Mouse (Mus musculus): ENCODE data around the gene Ano2.

The Ano2 gene

DNA sequence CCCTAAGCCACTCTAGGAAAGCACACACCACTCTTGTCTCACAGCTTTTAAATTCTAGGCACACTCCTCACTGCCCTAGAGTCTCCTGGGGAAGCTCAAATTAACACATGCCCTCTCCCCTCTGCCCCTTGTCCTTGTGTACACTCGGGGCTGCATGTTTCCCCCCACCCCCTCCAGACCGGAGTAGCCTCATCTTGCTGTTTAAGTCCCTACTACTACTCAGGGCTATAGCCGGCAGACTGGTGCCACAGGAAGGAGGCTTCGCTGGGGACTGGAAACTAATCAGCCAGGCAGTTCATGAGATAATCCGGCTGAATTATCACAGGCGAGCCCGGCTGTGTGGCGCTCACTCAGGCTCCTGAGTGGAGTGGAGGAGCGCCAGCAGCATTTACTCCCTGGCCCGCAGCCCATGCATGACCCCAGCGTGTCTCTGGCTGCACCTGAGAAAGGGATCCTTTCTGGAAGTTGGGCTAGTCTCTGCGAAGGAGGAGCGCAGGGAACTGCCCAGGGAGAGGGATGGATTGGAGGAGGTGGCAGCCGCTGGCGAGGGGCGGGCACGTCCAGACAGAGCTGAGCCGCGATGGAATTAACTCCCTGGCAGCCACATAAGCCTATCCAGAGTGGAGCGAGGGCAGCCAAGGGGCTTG, at the start of gene Ano2:
Gene Ano2, plus strand, starts transcription at position 363 of the 647 bp plus-strand sequence.
- DNase-seq: peak in 1 of 2 experiments; percentile 4

DNA sequence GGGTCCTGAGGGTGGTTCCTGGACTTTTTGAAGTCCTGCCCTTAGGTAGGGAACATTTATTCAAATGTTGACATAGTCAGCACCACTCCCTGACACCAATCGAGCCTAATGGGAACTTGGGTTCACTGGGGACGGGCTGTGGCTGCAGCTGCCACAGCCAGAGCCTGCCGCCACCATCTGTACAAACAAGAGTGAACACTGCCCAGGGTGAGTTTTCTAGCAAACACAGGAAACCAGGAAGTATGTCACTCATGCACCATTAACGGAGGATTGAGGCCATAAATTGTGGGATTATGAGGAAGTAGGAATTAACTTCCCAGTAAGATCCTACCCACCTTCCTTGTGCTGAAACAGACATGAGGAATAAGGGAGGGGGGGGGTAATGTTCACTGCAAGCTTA, 49.7 kb upstream of the Ano2 start:
- no peak for DNase-seq

DNA sequence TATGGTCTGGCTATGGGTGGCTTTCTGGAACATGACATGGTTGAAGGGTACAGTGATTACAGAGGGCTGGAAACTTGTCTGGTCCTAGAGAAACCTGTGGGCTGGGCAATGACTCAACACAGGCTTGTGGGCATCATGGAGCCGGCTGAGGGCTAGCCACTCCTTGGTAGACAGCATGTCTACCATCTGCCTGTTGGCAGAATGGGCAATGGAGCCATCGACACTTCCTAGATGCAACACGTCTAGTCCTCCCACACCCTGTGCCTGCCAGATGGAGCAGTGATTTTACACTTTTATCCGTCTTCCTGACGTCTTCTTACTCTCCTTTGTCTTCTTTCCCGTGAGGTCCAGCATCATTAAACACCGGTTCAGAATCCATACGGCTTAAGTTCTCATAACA, 49.1 kb upstream of the Ano2 start:
- no peak for DNase-seq

DNA sequence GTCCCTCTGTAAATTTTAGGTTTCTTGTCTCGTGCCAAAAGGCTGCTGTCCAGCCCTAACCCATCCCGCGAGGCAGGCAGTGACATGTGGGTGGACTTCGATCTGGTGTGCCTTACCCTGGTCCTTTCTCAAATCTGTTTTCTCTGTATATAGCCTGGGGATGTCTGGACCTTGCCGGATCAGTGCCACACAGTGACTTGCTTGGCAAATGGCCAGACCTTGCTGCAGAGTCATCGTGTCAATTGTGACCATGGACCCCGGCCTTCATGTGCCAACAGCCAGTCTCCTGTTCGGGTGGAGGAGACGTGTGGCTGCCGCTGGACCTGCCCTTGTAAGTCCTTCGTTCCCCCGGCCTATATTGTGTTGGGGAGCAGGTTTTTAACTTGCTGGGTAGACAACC, 41.3 kb upstream of the Ano2 start:
- no peak for DNase-seq

DNA sequence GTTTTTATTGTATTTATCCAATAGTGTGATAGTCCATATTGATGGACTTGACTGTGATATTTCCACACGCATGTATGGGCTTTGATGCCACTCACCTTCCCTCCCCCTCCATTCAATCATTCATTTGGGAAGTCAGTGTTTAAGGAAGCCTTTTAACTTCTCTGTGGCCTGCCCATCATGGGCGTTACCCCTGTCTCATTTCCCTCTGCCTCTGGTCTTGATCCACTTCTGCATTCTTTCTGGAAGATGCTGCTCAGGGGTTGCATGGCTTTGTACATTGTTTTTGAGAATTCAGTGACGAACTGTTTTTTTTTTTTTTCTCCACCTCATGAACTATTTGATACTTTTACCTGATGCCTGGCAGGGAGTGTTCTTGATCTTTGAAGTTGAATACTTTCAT, 38.9 kb upstream of the Ano2 start:
- no peak for DNase-seq

DNA sequence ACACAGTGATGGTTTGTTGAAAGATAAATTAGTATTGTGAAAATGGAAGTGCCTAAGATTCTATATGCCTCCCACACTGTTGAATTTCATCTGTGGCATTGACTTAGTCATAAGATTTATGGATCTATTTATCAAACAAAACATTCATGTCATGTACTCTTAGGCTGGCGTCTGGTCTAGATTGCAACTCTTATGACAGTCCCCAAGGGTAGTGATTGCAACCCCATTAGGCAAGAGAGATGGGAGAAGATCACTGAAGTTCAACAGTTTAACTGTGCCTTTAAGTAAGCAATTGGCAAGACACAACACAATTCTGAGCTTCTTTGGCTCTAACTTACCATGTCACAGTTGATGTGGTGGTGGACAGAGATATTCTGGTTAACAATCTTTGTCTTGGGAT, 36.8 kb upstream of the Ano2 start:
- no peak for DNase-seq

DNA sequence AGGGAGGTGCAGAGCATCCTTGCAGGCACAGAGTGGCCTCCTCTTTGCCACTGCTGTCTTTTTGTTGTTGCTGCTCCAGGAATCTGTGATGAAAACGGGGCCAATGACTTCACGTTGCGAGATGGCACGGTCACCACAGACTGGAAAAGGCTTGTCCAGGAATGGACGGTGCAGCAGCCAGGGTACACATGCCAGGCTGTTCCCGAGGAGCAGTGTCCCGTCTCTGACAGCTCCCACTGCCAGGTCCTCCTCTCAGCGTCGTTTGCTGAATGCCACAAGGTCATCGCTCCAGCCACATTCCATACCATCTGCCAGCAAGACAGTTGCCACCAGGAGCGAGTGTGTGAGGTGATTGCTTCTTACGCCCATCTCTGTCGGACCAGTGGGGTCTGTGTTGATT, 33.3 kb upstream of the Ano2 start:
- no peak for DNase-seq

DNA sequence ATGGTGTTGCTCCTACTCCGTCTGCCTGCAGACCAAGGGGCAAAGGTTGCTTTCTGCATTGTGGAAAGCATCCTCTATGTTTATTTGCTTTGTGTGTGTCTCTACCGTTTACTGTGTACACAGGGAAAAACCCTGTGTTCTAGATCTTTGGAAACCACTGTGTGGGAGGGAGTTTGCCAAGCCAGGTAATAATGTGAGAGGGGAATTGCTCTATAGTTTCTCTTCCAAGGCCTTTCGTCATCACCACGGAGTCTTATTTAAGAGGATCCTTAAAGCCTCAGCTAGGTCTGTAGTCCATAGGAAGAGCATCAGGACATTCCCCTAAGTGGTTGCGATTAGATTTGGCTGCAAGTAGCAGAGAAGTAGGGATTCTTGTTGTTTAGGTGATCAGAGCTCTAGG, 32.3 kb upstream of the Ano2 start:
- no peak for DNase-seq

DNA sequence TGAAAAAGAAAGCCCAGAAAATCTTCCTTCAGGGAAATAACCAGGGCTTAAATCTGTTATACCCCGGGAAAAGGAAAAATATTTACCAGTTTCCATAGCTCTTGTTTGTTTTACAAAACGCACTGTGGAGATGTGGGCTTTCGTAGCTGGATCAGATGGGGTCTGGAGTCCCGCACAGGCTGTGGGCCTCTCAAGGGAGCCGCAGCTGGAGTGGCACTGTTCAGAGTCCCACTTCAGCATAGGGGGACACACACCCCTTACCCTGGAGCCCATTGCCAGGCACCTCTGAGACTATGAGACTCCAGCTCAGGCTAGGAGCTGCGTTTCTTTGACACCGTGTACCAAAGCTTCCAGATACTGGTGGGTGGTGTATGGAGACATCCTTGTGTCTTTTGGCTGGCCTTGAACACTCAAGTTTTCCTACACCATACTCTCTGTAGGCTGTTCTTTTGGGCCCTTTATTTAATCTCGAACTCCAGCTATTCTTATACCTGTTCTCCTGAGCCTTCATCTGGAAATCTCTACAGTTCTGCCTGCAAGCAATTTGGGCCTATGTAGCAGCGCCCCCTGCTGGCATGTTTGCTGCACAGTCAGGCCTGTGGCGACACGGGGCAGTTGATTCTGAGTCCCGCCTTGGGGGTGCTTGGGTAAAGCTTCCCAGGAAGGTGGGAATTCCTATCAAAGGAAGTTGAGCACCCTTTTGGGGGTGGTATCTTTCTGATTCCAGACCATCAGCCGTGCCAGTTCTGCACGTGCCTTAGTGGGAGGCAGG, 28.9 kb upstream of the Ano2 start:
- DNase-seq: peak; percentile 64 to 77

DNA sequence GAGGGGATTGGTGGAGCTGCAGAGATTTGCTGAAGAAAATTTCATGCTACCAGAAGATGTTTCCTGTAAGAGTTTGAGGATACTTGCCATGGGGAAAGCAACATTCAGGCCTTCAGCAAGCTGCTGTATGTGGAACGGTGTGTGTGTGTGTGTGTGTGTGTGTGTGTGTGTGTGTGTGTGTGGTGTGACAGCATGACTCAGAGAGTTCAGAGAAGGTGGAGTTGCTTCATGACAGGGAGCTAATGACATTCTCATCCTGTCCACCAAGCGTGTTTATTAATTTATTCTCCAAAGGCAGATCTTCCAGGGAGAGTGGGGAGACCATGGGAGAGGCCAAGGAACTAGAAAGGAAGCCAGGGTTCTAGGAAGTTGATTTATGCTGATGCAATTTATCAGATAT, 26.3 kb upstream of the Ano2 start:
- DNase-seq: no peak

DNA sequence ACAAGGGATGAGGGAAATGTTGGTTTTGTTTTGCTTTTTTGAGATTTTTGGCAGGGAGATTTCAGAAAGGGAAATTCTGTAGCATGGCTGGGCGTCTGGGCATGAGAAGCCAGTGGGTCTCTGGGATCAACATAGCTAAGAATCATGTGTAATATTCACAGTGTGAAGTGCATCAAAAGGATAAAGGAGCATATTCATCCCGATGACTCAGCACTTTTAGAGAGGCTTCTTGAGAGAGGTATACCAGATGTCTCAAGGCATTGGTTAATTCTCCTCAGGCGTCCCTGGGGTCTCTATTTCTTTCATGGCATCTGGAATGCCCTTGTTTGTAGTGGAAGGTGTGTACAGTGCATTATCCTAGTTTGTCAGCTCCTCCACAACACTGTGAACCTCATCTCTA, 18.4 kb upstream of the Ano2 start:
- no peak for DNase-seq

DNA sequence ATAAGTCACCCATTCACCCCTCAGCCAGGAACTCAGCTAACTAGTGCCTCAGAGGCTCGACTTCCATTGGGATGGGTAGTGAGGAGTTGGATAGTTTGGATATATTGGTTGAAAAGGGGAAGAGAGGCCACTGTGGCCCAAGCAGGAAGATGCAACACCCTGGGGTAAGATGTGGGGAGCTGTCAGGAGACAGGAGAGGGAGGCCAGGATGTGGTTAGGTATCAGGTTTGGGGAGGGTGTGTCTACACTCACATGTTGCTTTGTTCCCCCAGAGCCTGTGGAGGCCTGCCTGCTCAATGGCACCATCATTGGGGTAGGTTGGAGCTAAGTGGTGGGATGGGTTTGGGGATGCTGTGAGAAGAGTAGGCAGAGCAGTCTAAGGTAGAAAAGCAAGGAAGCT, 11.7 kb upstream of the Ano2 start:
- DNase-seq: no peak

DNA sequence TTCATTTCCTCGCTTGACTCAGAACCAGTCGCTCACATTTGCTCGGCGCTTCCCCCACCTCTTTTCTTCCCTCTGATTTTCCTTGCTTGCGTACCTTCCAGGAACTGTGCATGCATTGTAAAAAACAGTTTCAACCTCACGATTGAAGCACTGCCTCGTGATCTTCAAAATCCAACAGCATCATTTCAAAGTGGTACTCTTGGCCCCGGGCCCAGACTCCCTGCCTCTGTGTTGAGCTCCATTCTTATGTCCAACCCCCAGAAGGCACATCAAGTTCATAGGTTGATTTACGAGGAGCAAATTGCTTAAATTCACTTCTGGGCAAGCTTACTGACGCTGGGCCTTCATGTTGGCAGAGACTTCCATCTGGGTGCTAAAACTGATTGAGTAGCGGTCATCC, 9.6 kb upstream of the Ano2 start:
- DNase-seq: no peak

DNA sequence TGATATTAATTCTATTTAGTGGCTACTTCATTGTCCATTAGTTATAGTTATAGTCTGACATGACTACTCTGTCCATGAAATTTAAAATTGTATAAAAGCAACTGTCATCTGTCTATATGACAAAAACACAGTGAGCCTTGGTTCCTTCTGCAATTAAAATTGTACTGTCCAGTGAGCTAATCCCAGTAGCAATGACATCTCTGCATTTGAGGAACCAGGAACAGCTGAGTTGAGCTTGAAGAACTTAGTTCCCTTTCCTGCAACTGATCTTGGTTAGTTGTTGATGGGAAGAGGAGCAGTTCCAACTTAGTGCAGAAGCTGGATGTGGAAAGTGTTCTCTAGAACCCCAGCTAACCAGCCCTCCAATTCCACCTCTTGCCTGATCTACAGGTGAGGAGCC, 4.8 kb upstream of the Ano2 start:
- no peak for DNase-seq

DNA sequence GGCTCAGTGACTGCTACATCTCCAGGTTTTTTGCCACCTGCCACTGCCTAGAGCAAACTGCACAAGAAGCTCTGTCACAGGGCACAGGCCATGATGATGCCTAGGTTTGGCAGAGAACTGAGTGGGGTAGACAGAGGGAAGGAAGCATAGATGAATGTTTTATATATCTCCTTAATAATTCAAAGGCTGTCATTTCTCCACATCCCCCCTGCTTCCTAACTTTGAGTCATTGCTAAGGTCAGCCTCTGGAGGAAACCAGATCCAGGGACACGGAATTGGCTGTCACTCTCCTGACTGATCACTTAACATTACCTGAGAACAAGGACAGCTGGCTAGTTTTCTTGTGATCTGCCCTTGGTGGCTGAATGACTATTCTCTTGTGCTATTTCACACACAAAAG, 2.2 kb upstream of the Ano2 start:
- DNase-seq: no peak

DNA sequence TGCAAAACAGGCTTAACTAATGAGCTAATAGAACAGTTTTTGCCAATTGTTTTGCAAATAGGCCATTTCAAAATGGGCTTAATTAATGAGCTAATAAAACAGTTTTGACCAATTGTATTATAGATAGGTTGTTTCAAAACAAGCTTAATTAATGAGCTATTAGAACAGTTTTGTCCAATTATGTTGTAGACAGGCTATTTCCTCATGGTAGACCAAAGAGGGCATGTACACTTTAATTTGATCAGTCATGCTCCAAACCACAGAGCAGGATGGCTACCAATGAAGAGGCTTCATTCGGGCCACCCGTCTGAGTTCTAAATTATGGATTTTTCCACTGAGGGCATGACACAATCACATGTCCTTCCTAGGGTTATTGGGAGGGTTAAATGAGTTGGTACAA, 10.9 kb downstream of the Ano2 start:
- DNase-seq: no peak

DNA sequence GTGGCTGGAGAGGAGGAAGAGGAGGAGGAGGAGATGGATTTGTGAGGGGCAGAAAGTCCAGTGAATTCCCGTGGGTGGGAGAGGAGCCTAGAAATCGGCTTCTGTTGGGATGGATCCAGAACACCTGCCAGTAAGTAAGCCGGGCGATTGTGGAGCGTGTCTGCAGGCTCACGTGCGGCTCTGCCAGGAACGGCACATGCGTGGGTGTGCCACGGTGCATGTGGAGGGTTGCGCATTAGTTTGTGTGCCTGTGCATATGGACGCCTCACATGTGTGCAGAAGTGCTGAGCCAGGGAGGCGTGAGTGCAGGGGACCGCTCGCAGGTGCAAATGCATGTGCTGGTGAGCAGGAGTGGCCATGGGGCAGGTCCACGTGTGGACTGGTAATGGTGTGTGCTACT, 21.0 kb downstream of the Ano2 start:
- no peak for DNase-seq

DNA sequence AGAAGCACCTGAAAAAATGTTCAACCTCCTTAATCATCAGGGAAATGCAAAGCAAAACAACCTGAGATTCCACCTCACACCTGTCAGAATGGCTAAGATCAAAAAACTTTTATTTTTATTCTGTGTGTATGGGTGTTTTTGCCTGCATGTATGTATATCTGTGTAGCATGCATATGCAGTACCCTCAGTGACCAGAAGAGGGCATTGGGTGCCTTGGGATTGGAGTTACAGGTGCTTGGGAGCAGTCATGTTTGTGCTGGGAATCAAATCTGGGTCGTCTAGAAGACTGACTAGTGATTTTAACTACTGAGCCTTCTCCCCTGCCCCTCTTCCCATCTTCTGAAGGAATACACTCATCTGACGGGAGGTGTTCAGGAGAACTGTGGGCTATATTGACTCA, 36.2 kb downstream of the Ano2 start:
- no peak for DNase-seq

DNA sequence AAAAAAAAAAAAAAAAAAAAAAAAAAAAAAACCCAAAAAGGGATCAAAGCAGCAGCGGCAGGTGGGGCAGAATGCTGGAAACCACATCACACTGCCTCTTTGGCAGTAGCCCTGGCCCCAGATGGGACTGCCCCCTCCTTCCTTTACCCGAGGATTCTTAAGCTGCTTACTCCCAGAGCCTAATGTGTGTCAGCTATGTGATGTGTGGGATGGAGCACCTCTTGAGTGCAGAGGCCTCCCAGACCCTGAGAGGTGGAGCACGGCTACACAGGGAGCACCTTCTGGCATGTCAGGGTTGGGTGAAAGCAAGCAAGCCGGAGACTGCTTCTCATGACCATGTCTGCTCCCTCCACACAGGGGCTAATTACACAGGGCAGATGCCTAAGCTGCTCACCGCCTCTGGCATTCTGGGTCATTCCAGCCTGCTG, 37.3 kb downstream of the Ano2 start:
- DNase-seq: no peak

DNA sequence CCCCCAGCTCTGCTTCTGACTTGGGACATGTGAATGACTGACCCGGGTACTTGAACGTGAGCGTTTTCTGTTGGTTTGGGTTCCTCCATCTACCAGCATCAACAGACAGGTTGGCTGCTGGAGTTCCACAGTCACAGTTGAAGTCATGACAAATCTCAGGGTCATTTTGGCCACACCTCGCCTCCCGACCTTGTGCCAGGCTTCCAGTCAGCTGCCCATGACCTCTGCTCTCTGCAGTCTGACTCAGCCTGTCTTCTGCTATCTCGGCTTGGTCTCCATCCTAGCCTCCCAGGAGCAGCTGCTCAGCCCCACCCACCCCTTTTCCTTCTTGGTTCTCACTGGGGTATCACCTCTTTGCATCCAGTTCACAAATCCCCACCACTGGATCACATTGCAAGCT, 39.3 kb downstream of the Ano2 start:
- no peak for DNase-seq

DNA sequence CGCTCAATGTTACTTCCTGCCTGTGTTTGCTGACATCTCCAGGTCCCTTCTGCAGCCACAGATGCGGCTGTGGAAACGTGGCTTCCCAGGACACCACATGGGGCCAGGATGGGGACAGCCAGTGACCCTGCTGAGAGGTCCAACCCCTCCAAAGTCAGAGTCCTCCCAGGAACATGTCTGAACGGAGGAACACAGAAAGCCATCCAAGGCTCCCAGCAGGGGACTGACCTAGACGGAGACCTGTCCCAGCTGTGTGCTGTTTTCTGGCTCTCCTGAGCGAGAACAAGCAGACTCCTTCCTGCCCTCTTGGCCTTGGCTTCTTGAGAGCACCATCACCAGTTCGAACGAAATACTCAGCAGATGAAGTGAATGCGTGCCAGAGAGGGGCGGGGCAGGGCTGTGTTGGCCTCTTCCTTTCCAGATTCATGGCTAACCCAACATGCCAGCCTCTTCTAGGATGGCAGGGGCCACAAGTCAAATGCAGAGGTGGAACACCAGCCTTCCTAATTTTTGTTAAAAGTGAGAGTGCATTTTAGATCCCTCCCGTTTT, 39.8 kb downstream of the Ano2 start:
- DNase-seq: no peak

DNA sequence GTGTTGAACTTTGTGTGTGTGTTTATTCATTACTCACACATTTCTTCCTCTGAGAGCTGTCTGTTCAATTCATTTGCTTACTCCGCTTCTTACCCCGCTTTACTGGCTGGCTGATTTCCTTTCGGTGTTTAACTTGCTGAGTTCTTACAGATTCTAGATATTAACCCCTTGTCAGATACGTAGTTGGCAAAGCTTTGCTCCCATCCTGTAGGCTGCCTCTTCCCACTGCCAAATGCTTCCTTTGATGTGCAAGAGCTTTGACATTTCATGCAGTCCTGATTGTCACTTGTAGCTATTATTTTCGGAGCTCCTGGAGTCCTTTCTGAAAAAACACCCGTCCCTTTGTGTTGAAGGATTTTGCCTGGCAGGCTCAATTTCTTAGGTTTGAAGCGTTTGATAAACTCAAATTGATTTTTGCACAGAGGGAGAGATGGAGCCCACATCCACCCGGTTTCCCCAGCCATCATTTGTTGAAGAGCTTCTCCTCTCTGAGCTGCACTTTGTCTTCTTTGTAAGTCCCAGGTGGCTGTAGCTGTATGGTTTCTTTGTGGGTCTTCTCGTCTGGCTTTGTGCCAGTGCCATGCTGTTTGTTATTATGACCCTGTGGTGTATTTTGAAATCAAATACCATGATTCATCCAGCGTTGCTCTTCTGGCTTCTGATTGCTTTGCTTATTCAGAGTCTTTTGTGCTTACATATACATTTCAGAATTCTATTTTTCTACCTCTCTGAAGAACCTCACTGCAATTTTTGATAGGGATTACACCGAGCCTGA, 47.5 kb downstream of the Ano2 start:
- no peak for DNase-seq

DNA sequence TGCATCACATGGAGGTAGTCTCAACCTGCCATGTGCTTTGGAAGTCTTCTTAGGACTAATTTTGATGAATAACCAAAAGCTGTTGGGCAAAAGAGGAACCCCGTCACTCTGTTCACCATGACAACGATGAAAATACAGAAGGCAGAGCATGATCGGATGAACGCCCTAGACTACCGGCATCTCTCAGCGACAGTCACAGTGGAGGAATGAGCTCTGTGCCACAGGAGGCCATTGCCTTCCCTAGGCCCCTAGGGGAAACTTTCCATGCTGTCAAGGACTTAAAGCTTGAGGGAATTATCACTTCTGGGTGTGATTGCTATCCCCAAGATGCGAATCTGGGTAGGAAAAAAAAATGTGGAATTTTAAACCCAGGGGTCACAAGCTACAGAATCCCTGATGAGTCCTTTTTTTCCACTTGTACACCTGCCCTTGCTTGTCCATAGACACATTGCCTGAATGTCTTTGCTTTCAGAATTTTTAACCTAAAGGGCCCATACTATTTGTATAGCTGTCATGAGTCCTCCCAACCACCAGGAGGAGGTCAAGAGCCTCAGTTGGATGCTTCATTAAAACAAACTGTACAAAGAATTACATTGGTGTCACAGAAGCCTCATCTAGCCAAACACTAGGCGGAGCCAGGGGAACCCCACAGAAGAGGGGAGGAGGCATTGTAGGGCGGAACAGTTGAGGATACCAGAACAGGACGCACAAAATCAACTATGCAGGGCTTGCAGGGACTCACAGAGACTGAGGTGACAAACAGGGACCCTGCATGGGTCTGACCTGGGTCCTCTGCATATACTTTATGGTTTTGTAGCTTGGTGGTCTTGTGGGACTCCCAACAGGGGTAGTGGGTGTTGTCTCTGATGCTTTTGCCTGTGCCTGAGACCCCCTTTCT, 53.2 kb downstream of the Ano2 start:
- no peak for DNase-seq
